Mouse (Mus musculus) neural tube, embryonic 14.5 days (tissue): Measurements from ENCODE around the gene Gal3st1. TPM values are rescaled to one million over a fixed set of nuclear protein-coding genes. Genes with fewer than 3 reads are reported as not detected.
"Not testable (repeated sequence)": the region's sequence is repeated elsewhere in the genome, so short reads cannot be mapped to it uniquely, and the experiment has no call there.

Experiments used
- ATAC-seq: fragments of 200-750 bp; cut with Nextera tagmentation; 2 replicates; pipeline ENCODE4 v1.8.0; 2017; ENCODE audit warnings: low read depth, mild to moderate bottlenecking, moderate TSS enrichment, moderate library complexity
- H3K27ac ChIP-seq: fragments of 300-500 bp; sonication (generic); 2 replicates; pipeline ENCODE4 v1.5.1; 2014; ENCODE audit warnings: low read depth, mild to moderate bottlenecking, control low read depth, low read length, moderate library complexity, mixed read lengths
- H3K27me3 ChIP-seq: fragments of 300-500 bp; sonication (generic); 2 replicates; pipeline ENCODE4 v1.6.1; 2014; ENCODE audit warnings: low read length; ENCODE audit not compliant: control insufficient read depth, insufficient read depth
- H3K36me3 ChIP-seq: fragments of 300-500 bp; sonication (generic); 2 replicates; pipeline ENCODE4 v1.6.1; 2014; ENCODE audit warnings: low read length, mixed read lengths; ENCODE audit not compliant: control insufficient read depth, insufficient read depth
- H3K4me1 ChIP-seq: fragments of 300-500 bp; sonication (generic); 2 replicates; pipeline ENCODE4 v1.6.1; 2014; ENCODE audit warnings: low read length; ENCODE audit not compliant: control insufficient read depth, insufficient read depth
- H3K4me2 ChIP-seq: fragments of 300-500 bp; sonication (generic); 2 replicates; pipeline ENCODE4 v1.6.1; 2014; ENCODE audit warnings: mild to moderate bottlenecking, low read depth, low read length, control low read depth
- H3K4me3 ChIP-seq: fragments of 300-500 bp; sonication (generic); 2 replicates; pipeline ENCODE4 v1.5.1; 2014; ENCODE audit warnings: low read depth, low read length, control low read depth, mixed read lengths
- H3K9ac ChIP-seq: fragments of 300-500 bp; sonication (generic); replicated peaks from 2 replicates; pipeline ENCODE4 v1.6.1; 2014; ENCODE audit warnings: low read depth, mild to moderate bottlenecking, control low read depth, low read length, mixed read lengths
- H3K9me3 ChIP-seq: fragments of 300-500 bp; sonication (generic); 2 replicates; pipeline ENCODE4 v1.6.1; 2016; ENCODE audit warnings: low read length; ENCODE audit not compliant: control insufficient read depth
- WGBS: fragments of 180-500 bp; shearing (Covaris S2); extraction: QIAGEN DNeasy Blood & Tissue Kit; methylation state at CpG from one replicate; pipeline ENCODE4 v1.1.7; 2014; 5-methylcytosine and 5-hydroxymethylcytosine counted together
- polyA plus RNA-seq: library from polyadenylated mRNA; unstranded; fragments of >200 nt; fragmentation: Nextera tagmentation; extraction: Ambion mirVana; gene quantifications from 2 replicates; pipeline ENCODE4 v1.2.1, GENCODE M21; 2014

Gene Gal3st1
- 6.2 and 6.7 TPM in 2 replicates for polyA plus RNA-seq

DNA sequence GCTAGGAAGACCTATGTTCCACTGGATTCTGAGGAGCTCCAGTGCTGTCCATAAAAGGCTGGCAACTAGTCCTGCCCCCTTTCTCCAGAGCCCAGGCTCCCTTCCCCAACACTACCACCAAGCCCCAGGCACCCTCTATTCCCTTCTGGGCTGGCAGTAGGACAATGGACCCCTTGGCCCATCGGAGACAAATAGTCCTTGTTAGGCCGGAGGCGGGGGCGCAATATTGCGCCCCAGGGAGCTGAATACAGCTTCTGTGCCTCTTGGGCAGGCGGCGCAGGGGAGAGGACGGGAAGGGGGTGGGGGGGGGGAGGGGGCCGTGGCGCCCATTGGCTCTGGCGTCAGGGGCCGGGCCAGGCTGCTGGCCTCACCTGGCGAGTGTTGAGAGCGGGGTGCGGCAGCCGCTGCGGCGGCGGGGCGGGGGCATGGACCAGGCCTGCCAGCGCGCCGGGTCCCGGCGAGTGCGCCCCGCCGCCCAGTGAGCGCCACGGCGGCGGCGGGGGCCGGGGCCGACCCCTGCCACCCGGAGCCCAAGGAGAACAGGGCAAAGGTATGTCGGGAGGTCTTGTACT lies at the start of gene Gal3st1:
Gene Gal3st1 (plus strand): TSS at position 346 of the 572 bp plus-strand sequence.
- Histone ChIP-seq H3K9ac (peak within 1 kb of the TSS; percentile 59), H3K4me2 (peak within 1 kb of the TSS; percentile 67), H3K9me3 (no peaks in the 10 kb centered on the region), H3K4me3 (peak within 1 kb of the TSS; percentile 32), H3K4me1 (peaks cover 5% of the 10 kb centered on the region; the same call in 1 of the 2 replicates), H3K27ac (no peak within 1 kb of the TSS; the same call in 1 of the 2 replicates), H3K27me3 (no peaks in the 10 kb centered on the region; the same call in 1 of the 2 replicates), H3K36me3 (peaks cover 10% of the 10 kb centered on the region; the same call in 1 of the 2 replicates)
- peak; percentile 75 for ATAC-seq
- 1% methylated on average over 24 of the region's 37 CpGs for WGBS

GRCm38 (mm10) chr11:3933756-3934285 lies 49.6 kb upstream of the Gal3st1 start:
- H3K27ac ChIP-seq: no peak overlapping the region
- ATAC-seq: no peak
- no peak overlapping the region for H3K4me2 ChIP-seq
- H3K9ac ChIP-seq: no peak overlapping the region
- peaks cover 4% of the 10 kb centered on the region for H3K4me1 ChIP-seq
- WGBS: 90% methylated on average over 9 of the region's 9 CpGs
- H3K4me3 ChIP-seq: no peak overlapping the region
- no peaks in the 10 kb centered on the region for H3K36me3 ChIP-seq
- no peaks in the 10 kb centered on the region for H3K27me3 ChIP-seq
- H3K9me3 ChIP-seq: no peaks in the 10 kb centered on the region

DNA sequence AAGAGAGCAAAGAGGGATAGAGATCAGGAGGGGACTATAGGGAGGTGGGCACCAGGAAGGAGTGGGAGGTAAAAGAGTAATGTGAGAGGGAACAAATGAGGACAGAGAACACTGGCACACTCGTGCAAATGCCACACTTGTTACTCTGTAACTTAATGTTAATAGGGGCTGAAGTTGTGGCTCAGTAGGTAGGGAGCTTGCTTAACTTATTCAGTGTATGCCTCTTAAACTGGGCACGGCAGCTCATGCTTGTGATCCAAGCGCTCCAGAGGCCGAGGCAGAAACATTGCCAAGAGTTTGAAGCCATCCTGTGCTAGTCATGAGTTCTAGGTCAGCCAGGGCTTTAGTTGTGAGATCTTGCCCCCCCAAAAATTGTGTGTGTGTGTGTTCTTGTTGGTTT lies 48.3 kb upstream of the Gal3st1 start:
- WGBS: 78% methylated on average over 4 of the region's 4 CpGs
- H3K4me3 ChIP-seq: no peak overlapping the region
- no peaks in the 10 kb centered on the region for H3K36me3 ChIP-seq
- H3K4me1 ChIP-seq: peaks cover 4% of the 10 kb centered on the region
- ATAC-seq: no peak
- H3K9ac ChIP-seq: no peak overlapping the region
- H3K9me3 ChIP-seq: no peaks in the 10 kb centered on the region
- no peak overlapping the region for H3K4me2 ChIP-seq
- no peaks in the 10 kb centered on the region for H3K27me3 ChIP-seq
- no peak overlapping the region for H3K27ac ChIP-seq

DNA sequence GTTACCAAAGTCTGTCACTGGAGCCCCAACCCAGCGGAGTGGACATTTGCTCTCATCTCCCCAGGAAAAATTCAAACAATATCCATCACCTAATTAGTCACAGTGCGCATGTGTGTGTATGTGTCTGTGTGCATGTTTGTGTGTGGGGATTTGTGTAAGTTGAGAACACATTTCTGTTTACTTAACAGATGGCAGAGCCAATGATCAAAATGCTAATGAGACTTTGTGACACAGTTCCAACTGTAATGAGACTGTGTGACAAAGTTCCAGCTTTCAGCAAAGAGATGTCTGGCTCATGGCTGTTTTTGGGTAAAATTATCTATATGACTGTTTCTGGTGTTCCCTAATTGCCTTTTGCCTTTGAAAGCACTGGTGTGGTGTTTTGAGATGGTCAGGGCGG lies 47.1 kb upstream of the Gal3st1 start:
- no peaks in the 10 kb centered on the region for H3K9me3 ChIP-seq
- no peak overlapping the region for H3K9ac ChIP-seq
- peaks cover 1% of the 10 kb centered on the region for H3K4me1 ChIP-seq
- no peak overlapping the region for H3K4me2 ChIP-seq
- H3K4me3 ChIP-seq: no peak overlapping the region
- 81% methylated on average over 3 of the region's 3 CpGs for WGBS
- H3K27ac ChIP-seq: no peak overlapping the region
- no peaks in the 10 kb centered on the region for H3K36me3 ChIP-seq
- H3K27me3 ChIP-seq: no peaks in the 10 kb centered on the region
- ATAC-seq: no peak

DNA sequence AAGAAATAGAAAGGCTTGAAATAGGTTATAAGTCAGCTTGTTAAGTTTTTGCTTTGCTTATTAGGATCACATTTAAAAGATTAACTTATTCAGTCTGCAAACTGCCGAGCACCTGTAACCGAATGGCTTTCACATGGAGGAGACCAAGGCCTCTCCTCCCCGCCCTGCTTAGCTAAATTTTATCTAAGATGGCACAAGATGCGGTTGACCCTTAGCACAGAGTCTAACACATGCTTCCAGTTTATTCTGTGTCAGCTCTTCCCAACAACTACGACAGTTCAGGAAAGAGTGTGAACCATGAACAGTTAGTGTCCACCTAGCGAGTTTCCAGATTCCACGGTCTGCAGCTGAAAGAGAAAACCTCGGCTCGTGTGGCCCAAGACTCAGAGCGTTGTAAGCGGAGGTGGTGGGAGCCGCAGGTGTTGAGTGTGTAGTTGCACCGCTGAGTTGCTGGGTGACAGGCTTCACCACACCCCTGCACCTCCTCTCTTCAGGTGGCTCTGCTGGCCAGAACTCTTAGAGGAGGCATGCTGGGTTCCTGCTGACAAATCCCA lies 46.0 kb upstream of the Gal3st1 start:
- no peaks in the 10 kb centered on the region for H3K36me3 ChIP-seq
- no peak overlapping the region for H3K4me3 ChIP-seq
- H3K9ac ChIP-seq: no peak overlapping the region
- H3K9me3 ChIP-seq: no peaks in the 10 kb centered on the region
- H3K4me1 ChIP-seq: no peaks in the 10 kb centered on the region
- 86% methylated on average over 13 of the region's 13 CpGs for WGBS
- no peaks in the 10 kb centered on the region for H3K27me3 ChIP-seq
- H3K27ac ChIP-seq: no peak overlapping the region
- no peak for ATAC-seq
- no peak overlapping the region for H3K4me2 ChIP-seq

DNA sequence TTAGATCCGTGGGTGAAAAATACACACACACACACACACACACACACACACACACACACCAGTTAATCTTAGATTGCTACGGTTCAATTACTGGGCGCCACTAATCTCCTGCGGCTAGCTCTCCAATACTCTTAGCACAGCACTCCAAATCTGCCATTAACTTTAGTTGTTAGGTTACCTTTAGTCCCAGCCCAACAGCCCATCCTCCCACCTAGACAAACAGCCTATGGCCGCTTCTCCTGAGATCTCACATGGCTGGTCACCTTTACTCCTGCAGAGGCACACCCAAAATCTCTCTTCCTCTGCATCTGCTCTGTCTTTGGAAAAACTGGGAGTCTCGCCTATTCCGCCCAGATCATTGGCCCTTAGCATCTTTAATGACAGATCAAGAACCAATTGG lies 42.1 kb upstream of the Gal3st1 start:
- Histone ChIP-seq H3K27ac (no peak overlapping the region), H3K36me3 (no peaks in the 10 kb centered on the region), H3K9me3 (no peaks in the 10 kb centered on the region), H3K9ac (no peak overlapping the region), H3K4me3 (no peak overlapping the region), H3K4me1 (no peaks in the 10 kb centered on the region), H3K27me3 (no peaks in the 10 kb centered on the region), H3K4me2 (no peak overlapping the region)
- 90% methylated on average over 7 of the region's 7 CpGs for WGBS
- no peak for ATAC-seq

DNA sequence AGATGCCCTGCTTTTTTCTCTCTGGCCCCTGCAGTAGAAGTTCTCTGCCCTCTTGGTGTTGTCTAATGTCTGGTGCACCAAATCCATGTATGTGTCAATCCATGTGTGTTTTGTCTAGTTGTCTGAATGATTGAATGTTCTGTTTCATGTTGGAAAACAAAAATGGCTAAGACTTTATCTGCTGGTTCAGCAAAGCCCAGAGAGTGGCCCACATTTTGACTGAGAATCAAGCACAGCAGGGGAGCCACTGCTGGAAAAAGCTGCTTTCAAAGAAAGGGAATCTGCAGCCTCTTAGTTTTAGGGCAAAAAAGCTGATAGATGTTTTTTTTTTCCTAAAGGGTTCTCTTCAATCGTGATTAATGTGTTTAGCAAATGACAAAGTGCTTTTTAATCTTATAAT lies 37.0 kb upstream of the Gal3st1 start:
- Histone ChIP-seq H3K4me1 (no peaks in the 10 kb centered on the region), H3K9me3 (no peaks in the 10 kb centered on the region), H3K27me3 (no peaks in the 10 kb centered on the region), H3K36me3 (no peaks in the 10 kb centered on the region), H3K4me3 (no peak overlapping the region), H3K4me2 (no peak overlapping the region), H3K9ac (no peak overlapping the region), H3K27ac (no peak overlapping the region)
- no peak for ATAC-seq
- WGBS: 17% methylated on average over 1 of the region's 1 CpGs

- not testable (repeated sequence) for H3K36me3 ChIP-seq, H3K4me3 ChIP-seq, H3K4me2 ChIP-seq, H3K9me3 ChIP-seq, ATAC-seq, H3K4me1 ChIP-seq, H3K27me3 ChIP-seq, H3K27ac ChIP-seq, H3K9ac ChIP-seq
- WGBS: 77% methylated on average over 5 of the region's 5 CpGs
Observed at GRCm38 (mm10) chr11:3954876-3955275, 28.6 kb upstream of the Gal3st1 start.

GRCm38 (mm10) chr11:3955371-3955770 lies 28.1 kb upstream of the Gal3st1 start:
- 79% methylated on average over 4 of the region's 4 CpGs for WGBS
- H3K36me3 ChIP-seq: not testable (repeated sequence)

More at GRCm38 (mm10) chr11:3955371-3955770, 28.1 kb upstream of the Gal3st1 start:
- H3K4me1 ChIP-seq, H3K9ac ChIP-seq, H3K4me2 ChIP-seq, ATAC-seq, H3K27me3 ChIP-seq, H3K9me3 ChIP-seq, H3K27ac ChIP-seq, H3K4me3 ChIP-seq: not testable (repeated sequence)
